Mouse (Mus musculus) left cerebral cortex, postnatal 10 days (tissue): ENCODE data around the gene Gimap4. TPM values are rescaled to one million over a fixed set of nuclear protein-coding genes. Genes with fewer than 3 reads are reported as not detected.
A peak's percentile ranks its signal among the peaks of the same experiment; 100 is the strongest.

Experiments used
- DNase-seq, 2 experiments: peaks; one replicate each; pipeline ENCODE4 v3.0.0; 2021 to 2022; ENCODE audit warnings: low spot score in 2 of 2, mixed read lengths in 1 of 2; ENCODE audit errors: extremely low spot score in 1 of 2
- intact Hi-C: fragments of 180-260 bp; cut with DNase I; formaldehyde crosslinking; loops from one replicate; pipeline ENCODE4 v1.15.1; 2025
- total RNA-seq, 2 experiments: library from RNA; stranded (reverse); gene quantifications; 2 replicates each; pipeline ENCODE4 v1.2.3; 2021

The Gimap4 gene
- total RNA-seq: under 1 TPM; 0.55 to 0.66 TPM

DNA sequence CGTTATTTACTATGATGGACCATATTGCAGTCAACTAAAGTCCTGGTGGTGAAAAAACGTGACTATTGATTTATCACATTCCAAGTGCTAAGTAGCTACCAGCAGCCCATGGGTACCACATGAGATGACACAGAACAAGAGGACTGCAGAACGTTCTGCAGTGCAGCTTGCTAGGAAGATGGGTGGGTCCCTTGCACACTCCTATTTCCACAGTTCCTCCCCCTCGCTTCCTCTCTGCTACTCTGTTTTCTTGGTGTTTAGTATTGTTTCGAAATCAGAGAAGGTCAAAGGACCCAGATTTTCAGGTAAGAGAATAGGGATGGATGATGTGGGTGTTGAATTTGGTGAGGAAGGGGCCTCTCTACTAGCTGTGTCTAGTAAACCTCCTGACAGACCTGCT is at the start of gene Gimap4:
Gene Gimap4 (plus strand): TSS at position 231 of the 400 bp plus-strand sequence.
- no peak for DNase-seq
- intact Hi-C loops: no loop called here

DNA sequence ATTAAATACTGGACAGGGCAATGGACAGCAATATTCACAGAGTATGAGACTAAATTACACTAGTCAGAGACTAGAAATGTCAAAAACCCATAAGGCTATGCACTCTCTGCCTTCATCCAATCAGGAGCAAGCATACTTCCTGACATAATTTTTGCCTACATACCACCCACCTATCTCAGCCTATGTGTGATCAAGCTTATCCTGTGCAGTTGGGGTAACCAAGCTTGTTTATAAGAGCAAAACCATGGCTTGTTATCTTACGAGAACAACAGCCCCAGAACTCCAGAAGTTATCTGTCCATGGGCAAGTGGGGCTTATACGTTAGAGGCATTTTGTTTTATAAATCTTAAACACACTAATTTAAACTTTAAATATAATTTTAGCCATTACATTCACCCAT is 49.2 kb upstream of the Gimap4 start:
- DNase-seq: no peak
- intact Hi-C loops: loop anchor here (5.0 kb wide), 1 partner anchor 458 kb away; no protein-coding TSS in a partner anchor

DNA sequence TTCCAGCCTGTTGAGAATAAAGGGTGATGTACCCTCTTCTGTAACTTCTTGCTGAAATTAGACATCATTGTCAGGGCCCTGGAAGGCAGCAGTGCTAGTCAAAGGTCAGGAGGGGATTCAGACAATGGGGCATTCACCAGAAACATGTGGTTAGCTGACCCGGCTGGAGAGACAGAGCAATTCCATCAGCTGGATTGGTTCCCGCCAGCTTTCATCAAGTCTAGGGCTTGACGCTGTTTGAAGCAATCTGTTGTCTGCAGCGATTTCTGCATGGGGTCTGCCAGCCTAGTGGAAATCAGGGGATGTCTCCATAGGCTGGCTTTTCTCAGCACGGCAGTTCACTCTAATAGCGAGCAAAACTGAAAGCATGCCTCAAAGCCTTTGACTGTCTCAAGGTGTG is 47.8 kb upstream of the Gimap4 start:
- intact Hi-C loops: loop anchor here (5.0 kb wide), 1 partner anchor 459 kb away; no protein-coding TSS in a partner anchor
- DNase-seq: no peak

DNA sequence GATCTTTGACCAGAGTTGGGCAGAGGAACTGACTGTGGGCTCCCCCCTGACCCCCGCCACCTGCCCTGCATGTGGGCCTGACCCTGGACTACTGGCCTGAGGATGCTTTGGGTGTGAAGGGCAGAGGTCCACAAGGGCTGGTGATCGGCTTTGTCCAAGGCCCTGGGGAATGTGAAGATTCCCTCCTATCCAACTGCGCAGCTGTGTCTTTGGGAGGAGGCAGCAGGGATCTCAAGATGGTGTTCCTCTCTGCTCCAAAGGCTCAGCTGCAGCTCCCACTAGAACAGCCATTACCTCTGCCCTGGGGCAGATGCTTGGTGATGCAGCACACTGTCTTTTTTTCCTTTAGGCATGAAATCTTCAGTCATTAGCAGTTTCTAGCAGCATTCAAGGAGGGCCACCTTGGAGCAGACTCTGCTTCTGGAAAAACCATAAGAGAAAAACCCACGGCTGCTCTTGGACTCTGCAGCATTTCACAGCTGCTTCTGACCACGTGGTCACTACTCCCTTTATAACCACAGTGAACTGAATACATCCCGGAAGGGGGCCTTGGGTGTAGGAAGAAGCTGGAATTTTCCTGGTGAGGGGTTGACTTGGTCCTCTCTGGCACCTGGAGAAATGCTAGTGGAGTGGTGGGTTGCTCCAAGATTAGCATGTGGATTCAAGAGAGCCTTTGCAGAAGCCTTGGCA is 46.4 kb upstream of the Gimap4 start:
- intact Hi-C loops: loop anchor here (5.0 kb wide), 1 partner anchor 461 kb away; no protein-coding TSS in a partner anchor
- DNase-seq: no peak

DNA sequence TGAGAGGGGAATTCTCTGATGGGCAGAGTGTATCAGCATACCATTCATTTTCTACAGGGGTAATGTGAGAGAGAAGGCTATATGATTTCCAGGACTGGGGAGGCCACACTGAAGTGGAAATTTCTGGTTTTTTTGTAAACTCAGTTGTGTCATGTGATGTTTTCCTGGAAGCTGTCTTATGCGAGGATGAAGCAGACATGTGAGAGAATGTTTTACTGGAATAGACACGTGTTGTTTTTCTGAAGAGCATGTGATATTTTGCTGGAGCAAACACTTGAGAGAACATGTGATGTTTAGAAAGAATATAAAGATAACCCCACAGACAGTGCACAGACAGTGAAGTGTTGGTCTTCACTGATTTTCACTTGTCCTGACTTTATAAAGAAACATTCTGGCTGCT is 45.8 kb upstream of the Gimap4 start:
- intact Hi-C loops: loop anchor here (5.0 kb wide), 1 partner anchor 461 kb away; no protein-coding TSS in a partner anchor
- no peak for DNase-seq

DNA sequence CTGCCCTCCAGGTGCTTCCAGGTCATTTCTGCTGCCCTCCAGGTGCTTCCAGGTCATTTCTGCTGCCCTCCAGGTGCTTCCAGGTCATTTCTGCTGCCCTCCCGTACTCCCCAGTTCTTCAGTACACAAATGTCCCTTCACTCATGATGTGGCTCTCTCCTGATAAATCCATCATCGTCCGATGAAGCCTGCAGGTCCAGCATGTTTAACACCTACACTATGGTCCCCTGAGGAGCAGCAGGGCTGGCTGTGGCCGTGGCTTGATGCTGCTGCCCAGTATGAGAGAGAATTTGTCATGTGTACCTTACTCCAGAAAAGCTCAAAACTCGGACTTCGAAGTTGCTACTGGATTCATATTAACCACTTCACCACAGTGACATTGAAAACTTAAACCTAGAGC is 43.0 kb upstream of the Gimap4 start:
- DNase-seq: no peak
- intact Hi-C loops: no loop called here

DNA sequence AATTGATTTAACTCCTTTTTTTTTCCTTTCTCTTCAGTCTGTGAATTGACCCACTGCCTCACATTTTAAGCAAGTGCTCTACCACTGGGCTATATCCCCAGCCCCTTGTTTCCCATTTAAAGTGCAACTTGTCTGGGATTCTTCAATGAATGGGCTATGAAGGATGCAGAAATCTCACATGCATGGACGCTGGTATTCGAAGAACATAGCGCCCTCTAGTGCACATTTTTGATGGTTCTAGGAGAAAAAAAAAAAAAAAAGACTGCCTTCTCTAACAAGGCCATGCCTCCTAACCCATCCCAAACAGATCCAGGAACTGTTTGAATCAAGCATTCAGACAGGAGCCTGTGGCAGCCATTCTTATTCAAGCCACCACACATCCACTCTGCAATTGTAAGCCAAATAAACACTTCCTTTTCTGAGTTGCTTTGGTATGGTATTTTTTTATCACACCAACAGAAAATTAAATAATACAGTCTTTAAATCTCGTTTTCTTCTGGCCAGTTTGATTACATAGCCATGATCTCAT is 41.5 kb upstream of the Gimap4 start:
- DNase-seq: peak in 1 of 2 experiments; percentile 51
- intact Hi-C loops: no loop called here

DNA sequence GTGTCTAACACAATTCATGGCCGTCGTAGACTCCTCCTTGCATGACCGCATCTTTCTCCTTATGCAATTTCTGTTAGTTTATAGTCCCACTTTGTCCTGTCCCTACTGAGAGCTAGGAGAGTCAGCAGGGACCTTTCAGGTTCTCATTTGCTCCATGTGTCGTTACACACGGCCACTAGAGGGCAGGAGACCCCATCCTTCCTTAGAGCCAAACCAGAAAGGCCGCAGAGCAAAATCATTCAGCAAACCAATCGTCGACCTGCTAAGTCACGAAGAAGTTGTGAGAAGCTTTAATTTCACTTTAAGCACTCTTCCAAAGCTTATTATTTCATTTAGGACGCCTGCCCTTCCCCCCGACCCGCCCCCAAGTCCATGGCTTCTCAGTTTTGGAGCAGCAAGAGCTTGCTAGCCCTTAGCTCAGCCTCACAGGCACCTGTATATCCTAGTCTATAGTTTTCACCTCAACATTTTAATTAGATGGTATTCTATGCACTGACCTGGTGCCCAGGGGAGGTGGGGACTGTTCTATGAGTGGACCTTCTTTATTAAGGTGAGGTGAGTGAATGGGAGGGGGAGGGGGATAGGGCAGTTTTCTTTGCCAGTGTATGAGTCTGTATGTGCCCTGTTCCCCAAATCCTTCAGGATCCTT is 38.6 kb upstream of the Gimap4 start:
- peak; percentile 59 to 73 for DNase-seq
- intact Hi-C loops: loop anchor here (2.0 to 5.0 kb wide), 2 partner anchors 127 to 312 kb away; no protein-coding TSS in a partner anchor

DNA sequence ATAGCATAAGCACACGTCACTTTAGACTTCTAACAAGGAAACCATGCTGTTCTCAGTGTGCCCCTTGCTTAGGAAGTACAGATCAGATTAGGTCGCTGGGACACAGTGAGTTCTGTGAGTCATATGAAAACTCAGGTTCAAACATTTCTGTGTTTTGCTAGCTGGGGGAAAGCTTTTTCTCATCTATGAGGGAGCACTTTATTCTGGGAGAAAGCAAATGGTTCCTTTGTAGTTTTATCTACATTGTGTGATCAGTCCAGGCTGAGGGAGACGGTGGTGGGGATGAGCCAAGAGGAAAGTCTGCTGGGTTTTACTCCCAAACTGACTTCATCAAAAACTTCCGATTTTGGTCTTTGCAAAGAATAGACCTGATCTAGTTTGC is 38.0 kb upstream of the Gimap4 start:
- intact Hi-C loops: loop anchor here (5.0 kb wide), 1 partner anchor 311 kb away; no protein-coding TSS in a partner anchor
- no peak for DNase-seq

DNA sequence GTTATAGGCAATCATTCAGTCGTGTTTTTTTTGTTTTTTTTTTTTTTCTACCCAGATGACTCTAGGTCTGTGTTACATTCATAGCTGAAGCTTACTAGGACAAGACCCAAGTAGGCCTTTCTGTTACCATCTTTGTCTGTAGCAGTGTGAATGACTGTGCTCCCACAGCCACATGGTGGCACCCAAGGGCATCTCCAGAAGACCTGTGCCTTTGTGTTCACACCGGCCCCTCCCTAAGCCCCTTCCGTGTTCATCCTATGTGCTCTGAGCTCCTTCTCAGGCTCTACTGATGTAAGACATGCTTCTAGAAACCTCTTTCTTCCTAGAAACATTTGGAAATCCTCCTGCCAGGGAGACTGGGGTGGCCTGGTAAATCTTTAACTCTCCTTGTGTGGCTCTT is 37.4 kb upstream of the Gimap4 start, which contains the start of gene Gimap8:
Gene Gimap8 (plus strand): TSS at position 240 of the 400 bp plus-strand sequence.
- peak in 1 of 2 experiments; percentile 71 for DNase-seq
- intact Hi-C loops: loop anchor here (5.0 kb wide), 1 partner anchor 310 kb away; no protein-coding TSS in a partner anchor

DNA sequence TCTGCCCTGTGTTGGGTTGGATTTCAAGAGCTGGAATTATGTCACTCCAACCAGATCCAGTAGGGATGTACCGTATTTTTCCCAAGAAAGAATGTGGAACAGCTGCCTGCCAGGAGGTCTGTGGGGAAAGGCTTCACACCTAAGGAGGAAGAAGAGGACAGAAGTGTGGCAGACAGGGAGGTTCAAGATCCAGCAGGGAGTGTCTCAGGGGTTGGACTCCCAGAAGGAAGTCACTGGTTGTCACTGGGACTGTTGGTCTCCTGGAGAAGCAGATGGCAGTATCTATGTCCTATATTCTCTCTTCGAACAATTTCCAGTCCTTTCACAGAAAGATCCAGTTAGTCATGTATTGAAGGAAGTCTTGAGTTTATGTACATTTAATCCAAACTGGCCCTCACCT is 36.7 kb upstream of the Gimap4 start:
- intact Hi-C loops: loop anchor here (5.0 kb wide), 1 partner anchor 310 kb away; no protein-coding TSS in a partner anchor

DNA sequence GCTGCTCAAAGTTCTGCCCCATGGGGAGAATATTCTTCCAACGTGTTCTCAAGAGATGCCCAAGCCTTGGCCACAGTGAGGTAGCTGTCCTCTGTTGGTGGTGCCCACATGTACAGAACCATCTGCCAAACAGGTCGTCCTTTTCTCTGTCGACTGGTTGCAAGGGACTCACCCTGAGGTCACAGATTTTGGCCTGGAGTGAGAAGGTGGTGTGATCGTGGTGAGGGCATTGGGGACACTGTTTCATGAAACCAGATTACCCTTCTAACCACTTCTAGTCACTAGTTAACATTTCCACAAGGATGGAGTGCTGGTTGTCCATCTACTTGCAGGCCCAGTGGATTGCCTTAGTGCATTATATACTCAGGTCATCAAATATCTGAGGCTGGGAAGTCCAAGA is 35.6 kb upstream of the Gimap4 start:
- intact Hi-C loops: loop anchor here (5.0 kb wide), 1 partner anchor 309 kb away; no protein-coding TSS in a partner anchor
- no peak for DNase-seq

More for the DNA sequence above, 36.7 kb upstream of the Gimap4 start:
- no peak for DNase-seq

DNA sequence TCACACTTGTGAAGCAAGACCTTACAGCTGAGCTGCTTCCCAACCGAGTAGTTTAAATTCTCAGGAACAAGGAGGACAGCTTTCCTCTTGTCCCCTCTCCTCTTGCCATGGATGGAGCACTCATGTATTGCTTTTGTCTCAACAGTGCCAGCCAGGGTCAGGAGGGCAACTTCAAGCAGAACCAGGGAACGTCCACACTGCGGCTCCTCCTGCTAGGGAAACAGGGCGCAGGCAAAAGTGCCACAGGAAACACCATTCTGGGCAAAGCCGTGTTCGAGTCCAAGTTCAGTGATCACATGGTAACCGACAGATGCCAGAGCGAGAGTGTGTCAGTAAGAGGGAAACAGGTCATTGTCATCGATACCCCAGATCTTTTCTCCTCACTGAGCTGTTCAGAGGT is 34.3 kb upstream of the Gimap4 start:
- intact Hi-C loops: no loop called here
- no peak for DNase-seq

DNA sequence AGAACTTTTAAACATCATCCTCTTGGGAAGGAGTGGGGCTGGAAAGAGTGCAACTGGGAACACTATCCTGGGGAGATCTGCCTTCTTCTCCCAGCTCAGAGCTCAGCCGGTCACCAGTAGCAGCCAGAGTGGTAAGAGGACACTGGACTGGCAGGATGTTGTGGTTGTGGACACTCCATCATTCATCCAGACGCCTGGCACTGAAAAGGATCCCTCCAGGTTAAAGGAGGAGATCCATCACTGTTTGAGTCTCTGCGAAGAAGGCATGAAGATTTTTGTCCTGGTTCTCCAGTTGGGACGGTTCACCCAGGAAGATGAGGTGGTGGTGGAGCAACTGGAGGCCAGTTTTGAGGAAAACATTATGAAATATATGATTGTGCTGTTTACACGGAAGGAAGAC is 25.6 kb upstream of the Gimap4 start:
- DNase-seq: no peak
- intact Hi-C loops: no loop called here

DNA sequence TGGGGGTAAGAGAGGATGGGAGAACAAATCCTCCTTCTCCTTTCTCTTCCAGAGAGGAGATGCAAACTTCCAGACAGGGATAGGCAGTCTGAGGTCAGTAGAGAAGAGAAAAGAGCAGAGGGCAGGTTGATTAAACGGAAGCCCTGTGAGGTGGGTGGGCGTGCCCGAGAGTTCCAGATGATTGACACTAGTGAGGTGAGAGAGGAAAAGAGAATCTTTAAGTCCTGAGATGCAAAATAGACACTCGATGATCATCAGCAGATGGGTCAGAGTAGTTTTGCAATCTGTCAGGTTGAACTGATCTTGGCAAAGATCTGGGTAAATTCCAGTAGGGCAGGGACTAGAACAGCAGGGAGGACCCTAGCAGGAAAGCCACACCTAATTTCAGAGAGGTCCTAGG is 19.6 kb upstream of the Gimap4 start:
- intact Hi-C loops: no loop called here
- no peak for DNase-seq

DNA sequence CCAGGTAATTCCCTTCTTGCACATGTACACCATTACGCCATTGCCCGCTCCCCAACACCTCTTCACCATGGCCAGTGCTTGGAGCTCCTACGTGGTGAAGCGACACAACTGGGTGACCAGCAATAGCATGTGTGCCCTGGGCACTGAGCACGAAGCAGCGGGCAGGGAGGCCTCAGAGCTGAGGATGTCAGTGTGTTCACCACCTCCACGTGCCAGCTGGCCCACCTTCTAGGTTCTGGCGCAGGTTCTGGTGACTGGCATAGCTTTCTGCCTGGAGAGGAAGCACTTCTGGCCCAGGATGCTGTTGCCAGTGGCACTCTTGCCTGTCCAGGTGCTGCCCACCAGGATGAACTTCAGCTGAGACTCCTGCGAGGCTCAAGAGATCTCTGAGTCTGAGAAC is 18.9 kb upstream of the Gimap4 start:
- intact Hi-C loops: no loop called here
- no peak for DNase-seq

DNA sequence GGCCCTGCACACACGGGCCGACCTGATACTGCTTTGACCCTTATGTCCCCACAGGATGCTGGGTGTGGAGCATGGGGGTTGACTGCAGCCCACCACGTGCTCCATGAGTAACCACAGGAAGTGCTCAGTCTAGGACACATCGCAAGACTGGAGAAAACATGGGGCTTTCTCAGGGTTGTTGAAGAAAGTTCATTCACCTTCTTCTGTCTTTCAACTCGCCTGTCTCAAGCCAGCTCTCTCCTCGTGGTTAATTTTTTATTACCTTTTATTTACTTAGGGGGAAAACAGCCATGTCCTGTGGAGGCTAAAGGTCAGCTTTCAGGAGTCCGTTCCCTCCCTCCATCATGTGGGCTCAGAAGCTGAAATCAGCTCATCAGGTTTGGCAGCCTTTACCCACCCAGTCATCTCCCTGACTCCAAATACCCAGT is 18.2 kb upstream of the Gimap4 start:
- intact Hi-C loops: no loop called here
- no peak for DNase-seq

DNA sequence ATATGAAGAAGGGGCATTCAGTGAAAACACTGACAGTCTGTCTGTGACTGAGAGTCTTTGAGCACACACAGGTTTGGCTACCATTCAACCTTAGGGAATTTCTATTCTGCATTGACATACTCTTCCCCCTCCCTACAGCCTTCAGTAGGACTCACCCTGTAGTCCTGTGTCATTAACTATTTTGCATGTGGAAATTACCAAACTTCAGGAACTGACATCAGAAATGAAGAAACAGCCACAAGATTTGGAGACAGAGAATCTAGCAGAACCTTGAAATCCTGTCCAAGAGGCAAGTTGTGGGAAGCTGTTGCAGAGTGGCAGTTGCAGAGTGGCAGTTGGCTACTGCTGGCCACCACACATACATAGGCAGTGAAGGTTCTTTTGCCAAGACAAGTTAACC is 16.3 kb upstream of the Gimap4 start:
- DNase-seq: no peak
- intact Hi-C loops: no loop called here

DNA sequence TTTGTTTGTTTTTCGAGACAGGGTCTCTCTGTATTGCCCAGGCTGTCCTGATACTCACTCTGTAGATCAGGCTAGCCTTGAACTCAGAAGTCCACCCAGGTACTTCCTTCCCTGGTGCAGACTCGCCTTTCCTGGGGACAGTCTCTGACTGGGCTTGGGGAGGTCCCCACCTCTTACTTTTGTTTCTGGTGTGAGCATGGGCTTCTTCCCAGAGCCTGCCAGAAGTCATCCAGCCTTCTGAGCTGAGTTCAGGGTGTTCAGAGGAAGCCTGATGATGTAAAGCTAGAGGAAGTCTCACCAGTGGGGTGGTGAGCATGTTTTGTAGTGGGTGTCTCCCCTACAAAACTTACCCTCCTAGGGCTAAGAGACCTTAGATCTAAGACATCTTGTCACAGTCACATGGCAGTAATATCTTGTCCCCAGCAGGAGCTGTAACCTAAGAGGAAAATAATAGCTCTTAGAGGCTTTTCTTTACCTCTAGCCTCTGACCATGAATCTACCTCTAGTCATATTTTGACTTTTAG is 14.8 kb upstream of the Gimap4 start:
- DNase-seq: no peak
- intact Hi-C loops: no loop called here
